Mouse (Mus musculus) cerebellum, postnatal 4 days (tissue): ENCODE data around the gene Rpl9-ps6.

Experiments used
- DNase-seq, 2 experiments: peaks; one replicate each; pipeline ENCODE4 v3.0.0; 2022; ENCODE audit warnings: low spot score in 2 of 2, mixed read lengths in 1 of 2

Rpl9-ps6 gene

GRCm38 (mm10) chr19:32466478-32466877 is at the start of gene Rpl9-ps6:
Rpl9-ps6 (minus strand) TSS chr19:32466578.
- no peak for DNase-seq

- no peak for DNase-seq
These were observed 46.1 kb upstream of the Rpl9-ps6 start for GRCm38 (mm10) chr19:32512518-32512917.

GRCm38 (mm10) chr19:32510962-32511361 is 44.6 kb upstream of the Rpl9-ps6 start:
- DNase-seq, result no peak

GRCm38 (mm10) chr19:32510267-32510666 is 43.9 kb upstream of the Rpl9-ps6 start:
- no peak for DNase-seq

GRCm38 (mm10) chr19:32507526-32507925 is 41.1 kb upstream of the Rpl9-ps6 start:
- DNase-seq, result no peak

GRCm38 (mm10) chr19:32507100-32507499 is 40.7 kb upstream of the Rpl9-ps6 start:
- DNase-seq, result no peak

GRCm38 (mm10) chr19:32506514-32506913 is 40.1 kb upstream of the Rpl9-ps6 start:
- no peak for DNase-seq

GRCm38 (mm10) chr19:32506081-32506480 is 39.7 kb upstream of the Rpl9-ps6 start:
- no peak for DNase-seq

- no peak for DNase-seq
These were observed 35.0 kb upstream of the Rpl9-ps6 start for GRCm38 (mm10) chr19:32501414-32501813.

GRCm38 (mm10) chr19:32498002-32498401 is 31.6 kb upstream of the Rpl9-ps6 start:
- DNase-seq, result no peak

GRCm38 (mm10) chr19:32497411-32497810 is 31.0 kb upstream of the Rpl9-ps6 start:
- DNase-seq, result no peak

- no peak for DNase-seq
These were observed 28.7 kb upstream of the Rpl9-ps6 start for GRCm38 (mm10) chr19:32495034-32495433.

- no peak for DNase-seq
These were observed 28.2 kb upstream of the Rpl9-ps6 start for GRCm38 (mm10) chr19:32494611-32495010.

- no peak for DNase-seq
These were observed 27.1 kb upstream of the Rpl9-ps6 start for GRCm38 (mm10) chr19:32493471-32493870.

- no peak for DNase-seq
These were observed 26.6 kb upstream of the Rpl9-ps6 start for GRCm38 (mm10) chr19:32492981-32493380.

- no peak for DNase-seq
These were observed 26.0 kb upstream of the Rpl9-ps6 start for GRCm38 (mm10) chr19:32492339-32492738.

GRCm38 (mm10) chr19:32490976-32491375 is 24.6 kb upstream of the Rpl9-ps6 start:
- no peak for DNase-seq

GRCm38 (mm10) chr19:32489166-32489895 is 23.0 kb upstream of the Rpl9-ps6 start:
- no peak for DNase-seq

- DNase-seq, result no peak
These were observed 21.3 kb upstream of the Rpl9-ps6 start for GRCm38 (mm10) chr19:32487595-32488255.

GRCm38 (mm10) chr19:32486106-32486724 is 19.8 kb upstream of the Rpl9-ps6 start:
- DNase-seq, result peak in 1 of 2 experiments; percentile 46

GRCm38 (mm10) chr19:32485681-32486105 is 19.3 kb upstream of the Rpl9-ps6 start, which contains the start of gene Minpp1:
Minpp1 (plus strand) TSS chr19:32485769.
- DNase-seq, result peak; percentile 79 to 86

GRCm38 (mm10) chr19:32484941-32485660 is 18.7 kb upstream of the Rpl9-ps6 start:
- DNase-seq, result no peak
